Mouse (Mus musculus): ENCODE data around the gene Lgals9. TPM values are rescaled to one million over a fixed set of nuclear protein-coding genes. Genes with fewer than 3 reads are reported as not detected.

Gene Lgals9
- polyA plus RNA-seq, 1 experiment from 2014 or later, result 9.0 TPM

DNA sequence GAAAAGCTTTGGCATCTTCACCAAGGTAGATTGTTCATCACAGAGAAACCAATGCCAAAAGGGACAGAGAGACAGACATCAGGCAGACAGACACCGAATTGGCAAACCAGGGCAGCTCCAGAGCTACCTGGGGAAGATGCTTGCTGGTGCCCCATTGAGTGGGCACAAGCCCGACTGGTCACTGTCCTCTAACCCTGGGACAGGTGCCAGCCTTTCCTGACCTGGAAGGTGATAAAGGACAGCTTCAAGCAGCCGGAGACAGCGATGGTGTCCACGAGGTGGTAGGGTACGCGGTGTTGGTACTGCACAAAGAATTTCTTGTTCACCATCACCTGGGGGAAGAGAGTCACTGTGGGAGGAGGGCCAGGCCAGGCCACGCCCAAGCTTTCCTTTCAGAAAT, 13.7 kb downstream of the Lgals9 start:
- no peak for ATAC-seq (ENCODE audit: insufficient number of reproducible peaks, insufficient read depth, low FRiP score, low TSS enrichment)
- Histone ChIP-seq H3K9me3 (no peaks in the 10 kb centered on the region), H3K4me2 (replicated peaks) (no peak overlapping the region), H3K4me1 (peaks cover 15% of the 10 kb centered on the region), H3K36me3 (no peaks in the 10 kb centered on the region), H3K9ac (no peak overlapping the region), H3K4me3 (no peak overlapping the region), H3K27ac (no peak overlapping the region), H3K27me3 (no peaks in the 10 kb centered on the region)
- 83% methylated on average over 8 of the region's 8 CpGs for WGBS

DNA sequence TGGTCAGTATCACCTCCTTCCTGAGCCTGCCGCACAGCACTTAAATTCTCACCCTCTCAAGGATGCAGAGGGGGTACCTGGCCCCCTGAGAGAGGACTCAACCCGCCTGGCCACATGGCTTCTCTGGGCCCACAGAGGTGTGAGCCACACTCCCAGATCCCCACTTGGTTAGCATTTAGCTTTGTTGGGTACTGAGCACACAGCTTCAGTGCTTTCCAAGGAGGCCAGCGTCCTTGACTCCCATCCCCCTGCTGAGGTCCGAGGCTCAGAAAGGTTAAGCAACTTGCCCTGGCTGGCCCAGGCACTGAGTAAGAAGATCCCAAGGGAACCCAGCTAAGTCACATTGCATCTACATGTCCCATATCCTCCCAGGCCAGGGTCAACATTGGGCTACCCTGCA, 16.6 kb downstream of the Lgals9 start:
- Histone ChIP-seq H3K4me1 (peaks cover 12% of the 10 kb centered on the region), H3K36me3 (no peaks in the 10 kb centered on the region), H3K4me3 (no peak overlapping the region), H3K9ac (no peak overlapping the region), H3K4me2 (replicated peaks) (no peak overlapping the region), H3K27ac (no peak overlapping the region), H3K27me3 (no peaks in the 10 kb centered on the region), H3K9me3 (no peaks in the 10 kb centered on the region)
- WGBS, result 75% methylated on average over 4 of the region's 4 CpGs
- ATAC-seq (ENCODE audit: insufficient number of reproducible peaks, insufficient read depth, low FRiP score, low TSS enrichment), result no peak

DNA sequence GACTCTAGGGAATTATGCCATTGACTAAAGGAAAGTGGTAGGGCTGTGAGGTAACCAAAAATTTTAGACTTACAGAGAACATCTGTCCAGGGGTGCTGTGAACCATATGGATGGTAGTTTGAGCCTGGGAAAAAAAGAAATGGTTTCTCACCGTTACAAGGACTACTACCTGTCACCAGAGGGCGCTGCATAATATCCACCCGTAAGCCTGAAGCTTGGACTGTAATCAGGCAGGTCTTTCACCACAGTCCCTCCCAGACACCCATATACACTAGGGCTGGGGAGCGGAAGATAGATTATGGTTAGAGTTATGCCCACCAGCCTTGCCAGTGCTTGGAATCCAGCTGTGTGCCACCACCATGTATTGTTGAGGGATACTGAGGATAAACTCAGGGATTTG, 17.4 kb downstream of the Lgals9 start:
- H3K4me3 ChIP-seq, result no peak overlapping the region
- no peaks in the 10 kb centered on the region for H3K27me3 ChIP-seq
- no peak overlapping the region for H3K27ac ChIP-seq
- 25% methylated on average over 4 of the region's 4 CpGs for WGBS
- no peaks in the 10 kb centered on the region for H3K9me3 ChIP-seq
- H3K4me2 ChIP-seq (replicated peaks), result no peak overlapping the region
- peaks cover 5% of the 10 kb centered on the region for H3K4me1 ChIP-seq
- H3K36me3 ChIP-seq, result no peaks in the 10 kb centered on the region
- H3K9ac ChIP-seq, result no peak overlapping the region
- no peak for ATAC-seq (ENCODE audit: insufficient number of reproducible peaks, insufficient read depth, low FRiP score, low TSS enrichment)

DNA sequence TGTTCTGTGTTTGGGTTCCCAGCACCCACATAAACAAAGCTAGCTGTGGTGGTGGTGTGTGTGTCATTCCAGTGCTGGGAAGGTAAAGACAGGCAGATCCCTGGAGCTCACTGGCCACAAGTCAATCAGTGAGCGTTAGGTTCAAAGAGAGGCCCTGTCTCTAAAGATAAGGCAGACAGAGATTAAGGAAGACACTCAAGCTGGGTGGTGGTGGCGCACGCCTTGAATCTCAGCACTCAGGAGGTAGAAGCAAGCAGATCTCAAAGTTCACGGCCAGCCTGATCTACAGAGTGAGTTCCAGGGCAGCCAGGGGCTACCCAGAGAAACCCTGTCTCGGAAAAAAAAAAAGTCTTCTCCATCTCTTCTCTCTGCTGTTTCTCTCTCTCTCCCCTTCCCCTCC, 23.5 kb downstream of the Lgals9 start:
- H3K4me1 ChIP-seq, result no peaks in the 10 kb centered on the region
- WGBS, result 69% methylated on average over 5 of the region's 5 CpGs
- no peaks in the 10 kb centered on the region for H3K36me3 ChIP-seq
- H3K4me3 ChIP-seq, result no peak overlapping the region
- H3K4me2 ChIP-seq (replicated peaks), result no peak overlapping the region
- 0 out of 2 replicates have a peak, but pooled peaks cover 7% of the 10 kb centered on the region for H3K27me3 ChIP-seq
- no peaks in the 10 kb centered on the region for H3K9me3 ChIP-seq
- ATAC-seq (ENCODE audit: insufficient number of reproducible peaks, insufficient read depth, low FRiP score, low TSS enrichment), result no peak
- H3K9ac ChIP-seq, result no peak overlapping the region
- no peak overlapping the region for H3K27ac ChIP-seq

DNA sequence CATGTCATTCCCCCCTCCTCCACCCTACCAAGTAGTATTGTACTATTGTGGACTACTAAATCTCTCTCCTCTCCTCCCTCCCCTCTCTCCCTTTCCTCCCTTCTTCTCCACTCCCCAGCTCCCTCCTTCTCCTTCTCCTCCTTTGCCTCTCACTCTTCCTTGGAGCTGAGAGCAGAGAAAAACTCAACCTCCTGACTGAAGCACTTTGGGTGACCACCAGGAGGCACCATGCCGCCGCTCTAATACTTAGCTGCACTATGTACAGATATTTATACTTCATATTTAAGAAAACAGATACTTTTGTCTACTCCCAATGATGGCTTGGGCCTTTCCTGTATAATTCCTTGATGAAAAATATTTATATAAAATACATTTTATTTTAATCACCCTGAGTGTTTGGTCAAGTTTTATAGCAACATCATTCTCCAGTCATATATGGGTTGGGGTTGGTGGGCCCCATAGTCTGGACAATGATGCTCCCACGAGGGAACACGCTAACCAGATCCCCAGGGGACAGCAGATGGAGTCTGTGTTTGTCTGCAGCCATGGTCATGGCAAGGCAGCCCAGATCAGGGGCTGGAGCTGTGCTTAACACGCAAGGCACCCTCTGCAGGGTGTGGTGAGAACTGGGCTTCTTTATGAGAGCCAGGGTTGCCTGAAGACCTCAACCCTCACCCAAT, 24.8 kb downstream of the Lgals9 start:
- Histone ChIP-seq H3K27me3 (0 out of 2 replicates have a peak, but pooled peaks cover 7% of the 10 kb centered on the region), H3K27ac (no peak overlapping the region), H3K9me3 (no peaks in the 10 kb centered on the region), H3K4me1 (no peaks in the 10 kb centered on the region), H3K4me3 (no peak overlapping the region), H3K9ac (no peak overlapping the region), H3K36me3 (no peaks in the 10 kb centered on the region), H3K4me2 (replicated peaks) (no peak overlapping the region)
- no peak for ATAC-seq (ENCODE audit: insufficient number of reproducible peaks, insufficient read depth, low FRiP score, low TSS enrichment)
- WGBS, result 61% methylated on average over 5 of the region's 5 CpGs

DNA sequence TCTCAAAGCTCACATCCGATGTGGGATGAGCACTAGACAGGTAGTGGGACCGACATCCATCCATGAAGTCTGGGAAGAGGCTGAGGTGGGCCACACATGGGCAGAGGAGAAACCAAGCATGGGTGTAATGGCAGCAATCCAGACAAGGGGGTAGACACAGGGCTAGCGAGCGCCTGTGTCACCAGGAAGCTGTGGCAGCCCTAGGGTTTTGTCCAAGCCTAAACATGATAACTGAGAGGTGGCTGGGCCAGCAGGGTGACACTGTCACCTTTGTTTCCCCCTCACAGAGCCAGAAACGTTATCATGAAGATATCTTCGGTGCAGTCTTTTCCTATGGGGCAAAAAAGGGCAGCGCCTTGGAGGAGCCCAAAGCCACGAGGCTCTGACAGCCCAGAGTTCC, 25.4 kb downstream of the Lgals9 start:
- WGBS, result 70% methylated on average over 8 of the region's 8 CpGs
- H3K27me3 ChIP-seq, result 0 out of 2 replicates have a peak, but pooled peaks cover 7% of the 10 kb centered on the region

DNA sequence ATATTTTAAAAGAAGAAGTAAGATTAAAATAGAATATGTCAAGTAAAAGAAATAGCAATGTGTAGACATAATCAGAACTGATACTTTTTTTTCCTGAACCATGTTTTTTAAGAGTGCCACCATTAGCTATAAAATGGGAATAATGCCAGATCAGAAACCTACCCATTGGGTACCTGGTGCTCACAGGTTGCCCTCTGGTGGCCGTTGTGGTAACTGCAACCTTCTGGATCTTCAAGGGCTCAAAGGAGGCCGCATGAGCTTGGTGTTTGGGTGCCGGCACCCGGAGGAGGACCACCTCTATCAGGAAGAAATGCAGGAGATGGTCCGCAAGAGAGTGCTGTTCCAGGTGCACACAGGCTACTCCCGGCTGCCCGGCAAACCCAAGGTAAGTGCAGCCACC, 28.5 kb downstream of the Lgals9 start:
- H3K4me1 ChIP-seq, result no peaks in the 10 kb centered on the region
- H3K9me3 ChIP-seq, result no peaks in the 10 kb centered on the region
- H3K4me3 ChIP-seq, result no peak overlapping the region
- H3K27me3 ChIP-seq, result 0 out of 2 replicates have a peak, but pooled peaks cover 15% of the 10 kb centered on the region
- H3K9ac ChIP-seq, result no peak overlapping the region
- no peak for ATAC-seq (ENCODE audit: insufficient number of reproducible peaks, insufficient read depth, low FRiP score, low TSS enrichment)
- WGBS, result 10% methylated on average over 7 of the region's 7 CpGs
- H3K36me3 ChIP-seq, result no peaks in the 10 kb centered on the region
- no peak overlapping the region for H3K27ac ChIP-seq
- H3K4me2 ChIP-seq (replicated peaks), result no peak overlapping the region

More for the DNA sequence above, 25.4 kb downstream of the Lgals9 start:
- Histone ChIP-seq H3K4me2 (replicated peaks) (no peak overlapping the region), H3K4me1 (no peaks in the 10 kb centered on the region), H3K9me3 (no peaks in the 10 kb centered on the region), H3K4me3 (no peak overlapping the region), H3K36me3 (no peaks in the 10 kb centered on the region), H3K9ac (no peak overlapping the region), H3K27ac (no peak overlapping the region)
- no peak for ATAC-seq (ENCODE audit: insufficient number of reproducible peaks, insufficient read depth, low FRiP score, low TSS enrichment)

DNA sequence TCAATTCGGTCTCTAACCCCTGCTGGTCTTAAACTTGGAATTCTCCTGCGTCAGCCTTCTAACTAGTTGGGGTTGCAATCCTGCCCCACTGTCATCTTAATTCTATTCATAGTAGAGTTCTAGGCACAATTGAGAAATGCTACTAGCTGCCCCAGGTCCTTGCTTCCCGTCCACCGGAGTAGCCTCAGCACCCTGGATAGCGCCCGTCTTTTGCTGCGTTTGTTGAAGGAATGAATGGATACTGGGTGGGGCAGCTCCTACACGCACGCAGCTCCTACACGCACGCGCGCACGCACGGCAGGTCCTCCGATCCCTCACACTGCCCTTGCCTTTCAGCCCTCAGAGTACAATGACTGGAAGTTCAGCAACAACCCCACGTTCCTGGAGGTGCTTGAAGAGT, 32.3 kb downstream of the Lgals9 start:
- Histone ChIP-seq H3K9ac (no peak overlapping the region), H3K36me3 (no peaks in the 10 kb centered on the region), H3K27me3 (0 out of 2 replicates have a peak, but pooled peaks cover 15% of the 10 kb centered on the region), H3K27ac (no peak overlapping the region), H3K9me3 (no peaks in the 10 kb centered on the region), H3K4me1 (no peaks in the 10 kb centered on the region), H3K4me3 (no peak overlapping the region), H3K4me2 (replicated peaks) (peak overlapping the region; percentile 28; the same call in 1 of the 2 replicates)
- 7% methylated on average over 17 of the region's 17 CpGs for WGBS
- no peak for ATAC-seq (ENCODE audit: insufficient number of reproducible peaks, insufficient read depth, low FRiP score, low TSS enrichment)

DNA sequence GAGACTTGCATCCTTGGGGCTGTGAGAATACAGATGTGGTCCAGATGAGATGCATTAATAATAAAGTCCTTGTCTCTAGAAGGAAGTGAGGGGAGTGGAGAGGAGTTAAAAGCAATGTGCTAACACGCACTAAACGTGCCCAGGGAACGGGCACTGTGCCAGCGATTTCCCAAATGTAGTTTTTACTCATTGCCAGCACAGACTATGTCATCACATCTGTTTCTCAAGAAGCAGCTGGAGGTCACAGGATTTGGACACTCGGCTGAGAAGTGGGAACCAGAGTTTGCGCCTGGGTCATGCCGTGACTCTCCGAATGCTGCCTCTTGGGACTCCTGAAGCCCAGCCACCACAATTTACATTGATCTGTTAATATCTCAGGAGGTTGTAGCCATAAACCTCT, 34.4 kb downstream of the Lgals9 start:
- 80% methylated on average over 8 of the region's 8 CpGs for WGBS
- H3K27ac ChIP-seq, result no peak overlapping the region
- 0 out of 2 replicates have a peak, but pooled peaks cover 8% of the 10 kb centered on the region for H3K27me3 ChIP-seq

DNA sequence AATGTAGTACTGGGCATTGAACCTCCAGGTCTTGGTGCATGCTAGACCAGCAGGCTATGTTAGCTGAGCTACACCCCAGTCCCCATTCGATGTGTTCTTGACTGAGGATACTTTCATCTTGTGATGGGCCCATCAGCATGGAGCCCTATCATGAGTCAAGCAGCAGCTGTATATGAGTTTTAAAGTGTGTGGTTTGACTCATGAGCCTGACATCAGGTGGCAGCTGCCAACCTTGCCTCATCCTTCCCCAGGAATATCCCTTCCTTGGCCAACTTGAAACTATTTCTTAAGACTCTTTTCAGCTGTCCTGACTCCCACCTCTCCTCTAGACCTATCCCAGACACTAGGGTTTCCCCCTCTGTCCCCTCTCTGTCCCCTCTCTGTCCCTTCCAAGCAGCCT, 41.7 kb downstream of the Lgals9 start:
- Histone ChIP-seq H3K4me1 (no peaks in the 10 kb centered on the region), H3K27ac (no peak overlapping the region), H3K9me3 (no peaks in the 10 kb centered on the region), H3K4me2 (replicated peaks) (no peak overlapping the region), H3K27me3 (no peaks in the 10 kb centered on the region), H3K9ac (no peak overlapping the region), H3K4me3 (no peak overlapping the region), H3K36me3 (no peaks in the 10 kb centered on the region)
- WGBS, result 91% methylated on average over 1 of the region's 1 CpGs
- no peak for ATAC-seq (ENCODE audit: insufficient number of reproducible peaks, insufficient read depth, low FRiP score, low TSS enrichment)

More for the DNA sequence above, 34.4 kb downstream of the Lgals9 start:
- no peak for ATAC-seq (ENCODE audit: insufficient number of reproducible peaks, insufficient read depth, low FRiP score, low TSS enrichment)
- Histone ChIP-seq H3K4me1 (no peaks in the 10 kb centered on the region), H3K9ac (no peak overlapping the region), H3K36me3 (no peaks in the 10 kb centered on the region), H3K4me2 (replicated peaks) (no peak overlapping the region), H3K4me3 (no peak overlapping the region), H3K9me3 (no peaks in the 10 kb centered on the region)

DNA sequence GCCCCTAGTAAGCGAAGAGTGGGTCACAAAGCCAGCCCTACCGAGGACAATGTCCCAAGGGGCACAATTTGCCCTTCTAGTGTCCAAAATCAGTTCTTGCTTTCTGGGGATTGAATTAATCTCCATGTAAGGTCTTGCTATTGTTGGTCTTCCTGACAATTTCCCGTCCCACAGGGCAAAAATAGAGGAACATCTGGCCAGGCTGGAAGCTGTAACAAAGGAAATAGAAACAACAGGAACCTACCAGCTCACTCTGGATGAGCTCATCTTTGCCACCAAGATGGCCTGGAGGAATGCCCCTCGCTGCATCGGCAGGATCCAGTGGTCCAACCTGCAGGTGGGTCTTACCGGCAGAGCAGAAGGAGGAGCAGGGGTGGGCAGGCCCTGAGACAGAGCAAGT, 49.6 kb downstream of the Lgals9 start:
- no peak for ATAC-seq (ENCODE audit: insufficient number of reproducible peaks, insufficient read depth, low FRiP score, low TSS enrichment)
- Histone ChIP-seq H3K9ac (no peak overlapping the region), H3K27me3 (no peaks in the 10 kb centered on the region), H3K4me2 (replicated peaks) (no peak overlapping the region), H3K9me3 (no peaks in the 10 kb centered on the region), H3K4me3 (no peak overlapping the region), H3K36me3 (no peaks in the 10 kb centered on the region), H3K4me1 (no peaks in the 10 kb centered on the region), H3K27ac (no peak overlapping the region)
- WGBS, result 80% methylated on average over 6 of the region's 6 CpGs

DNA sequence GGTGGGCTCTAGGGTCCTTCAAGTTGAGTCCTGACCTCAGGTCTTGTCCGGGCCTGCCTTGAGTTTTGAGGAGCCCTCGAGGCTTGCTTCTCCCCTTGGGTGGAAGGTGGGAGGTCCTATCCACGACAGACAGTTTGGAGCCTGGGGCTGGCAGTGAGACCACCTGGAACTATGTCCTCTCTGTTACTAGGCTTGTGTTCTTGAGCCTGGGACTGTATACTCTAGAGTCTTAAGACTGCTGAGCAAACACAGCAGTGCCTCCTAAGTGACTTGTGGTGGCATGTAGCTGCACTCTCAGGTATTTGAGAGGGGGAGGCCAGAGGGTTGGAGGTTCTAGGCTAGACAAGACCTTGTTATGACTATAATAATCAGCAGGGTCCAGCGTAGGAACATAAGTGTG, 50.0 kb downstream of the Lgals9 start:
- Histone ChIP-seq H3K27ac (0 out of 2 replicates have a peak overlapping the region, but pooled peaks have one; percentile 23), H3K4me1 (no peaks in the 10 kb centered on the region), H3K9me3 (no peaks in the 10 kb centered on the region), H3K4me3 (no peak overlapping the region), H3K4me2 (replicated peaks) (no peak overlapping the region), H3K9ac (no peak overlapping the region), H3K36me3 (no peaks in the 10 kb centered on the region), H3K27me3 (no peaks in the 10 kb centered on the region)
- 70% methylated on average over 4 of the region's 4 CpGs for WGBS
- ATAC-seq (ENCODE audit: insufficient number of reproducible peaks, insufficient read depth, low FRiP score, low TSS enrichment), result no peak
